Mouse (Mus musculus) mouse embryonic stem cell (cell line): ENCODE data around the gene Rps28.

ENCODE experiments used
- in situ Hi-C, 2 experiments: fragments of 300-500 bp; cut with MboI; formaldehyde crosslinking; loops; 1 replicate in 1 of 2; 3 replicates in 1 of 2; pipeline ENCODE4 v1.14.3; 2019 to 2020; ENCODE audit warnings: low sequenced_read_pairs in 2 of 2, low pct_unique_long_range_greater_than_20kb in 1 of 2, mixed read lengths in 1 of 2; ENCODE audit not compliant: unreplicated experiment in 1 of 2

Rps28 gene

DNA sequence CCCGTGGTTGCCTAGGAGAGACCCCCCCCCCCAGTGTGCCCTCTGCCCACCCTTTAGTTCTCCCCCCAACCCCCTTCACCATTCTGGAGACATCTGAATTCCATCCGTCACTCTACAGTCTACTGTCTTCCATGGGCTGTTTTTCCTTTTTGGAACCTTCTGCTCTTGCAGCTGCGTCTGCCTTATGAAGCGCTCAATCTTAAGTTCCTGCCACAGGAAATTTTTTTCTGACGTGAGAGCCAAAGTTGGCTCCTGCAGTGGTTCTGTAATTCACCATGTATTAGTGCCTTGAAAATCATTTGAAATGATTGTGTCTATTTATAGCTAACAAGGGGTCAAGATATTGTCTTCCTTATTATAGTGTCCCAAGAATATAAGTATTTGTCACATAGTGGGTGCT, 7.8 kb downstream of the Rps28 start:
- in situ Hi-C loops = loop anchor here in 1 of 2 experiments (25.0 kb wide), 1 partner anchor 929 kb away; the partner anchor contains the start of gene Zfp870

DNA sequence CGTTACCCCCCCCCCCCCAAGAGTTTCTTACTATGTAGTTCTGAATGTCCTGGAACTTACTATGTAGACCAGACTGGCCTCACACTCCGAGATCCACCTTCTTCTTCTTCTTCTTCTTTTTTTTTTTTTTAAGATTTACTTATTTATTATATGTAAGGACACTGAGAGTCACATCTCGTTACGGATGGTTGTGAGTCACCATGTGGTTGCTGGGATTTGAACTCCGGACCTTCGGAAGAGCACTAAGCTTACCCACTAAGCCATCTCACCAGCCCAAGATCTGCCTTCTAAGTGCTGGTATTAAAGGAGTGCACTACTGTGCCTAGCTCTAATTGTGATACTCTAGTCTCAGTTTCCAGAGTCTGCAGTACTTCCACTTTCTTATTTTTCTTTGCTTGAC, 9.0 kb downstream of the Rps28 start:
- in situ Hi-C loops = loop anchor here in 1 of 2 experiments (25.0 kb wide), 1 partner anchor 928 kb away; the partner anchor contains the start of gene Zfp870

DNA sequence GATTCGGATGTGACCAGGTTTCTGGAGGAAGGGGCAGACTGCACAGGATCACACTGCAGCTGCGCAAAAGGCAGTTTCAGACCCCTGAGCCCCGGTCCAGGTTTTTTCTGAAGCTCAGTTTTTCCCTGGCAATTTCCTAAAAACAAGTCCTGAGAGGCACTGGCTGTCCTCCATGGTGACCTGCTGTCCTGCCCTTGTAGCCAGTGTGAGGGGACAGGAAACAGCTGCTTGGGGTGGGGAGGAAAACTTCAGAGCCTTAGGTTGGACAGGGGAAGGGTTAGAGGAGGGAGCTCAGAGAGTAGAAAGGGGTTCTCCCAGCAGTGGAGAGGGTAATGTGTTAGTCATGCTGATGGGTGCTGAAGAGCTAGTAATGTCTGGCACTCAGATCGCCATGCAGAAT, 11.4 kb downstream of the Rps28 start:
- in situ Hi-C loops = loop anchor here in 1 of 2 experiments (25.0 kb wide), 1 partner anchor 926 kb away; the partner anchor contains the start of gene Zfp870

DNA sequence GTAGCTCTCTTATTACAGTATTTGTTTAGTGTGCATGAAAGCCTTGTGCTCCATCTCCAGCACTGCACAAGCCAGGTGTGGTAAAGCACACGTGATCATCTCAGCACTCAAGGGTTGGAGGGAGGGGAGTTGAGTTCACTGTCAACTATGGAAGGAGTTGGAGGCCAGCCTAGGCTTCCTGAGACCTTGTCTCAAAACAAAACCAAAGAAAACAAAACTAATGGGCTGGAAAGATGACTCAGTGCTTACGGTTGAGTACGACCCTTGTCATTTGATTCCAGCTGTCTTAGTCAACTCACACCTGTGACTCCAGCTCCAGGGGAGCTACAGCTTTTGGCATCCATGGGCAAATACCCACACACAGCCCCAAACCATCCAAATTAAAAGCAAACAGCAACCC, 11.9 kb downstream of the Rps28 start:
- in situ Hi-C loops = loop anchor here in 1 of 2 experiments (25.0 kb wide), 1 partner anchor 925 kb away; the partner anchor contains the start of gene Zfp870

DNA sequence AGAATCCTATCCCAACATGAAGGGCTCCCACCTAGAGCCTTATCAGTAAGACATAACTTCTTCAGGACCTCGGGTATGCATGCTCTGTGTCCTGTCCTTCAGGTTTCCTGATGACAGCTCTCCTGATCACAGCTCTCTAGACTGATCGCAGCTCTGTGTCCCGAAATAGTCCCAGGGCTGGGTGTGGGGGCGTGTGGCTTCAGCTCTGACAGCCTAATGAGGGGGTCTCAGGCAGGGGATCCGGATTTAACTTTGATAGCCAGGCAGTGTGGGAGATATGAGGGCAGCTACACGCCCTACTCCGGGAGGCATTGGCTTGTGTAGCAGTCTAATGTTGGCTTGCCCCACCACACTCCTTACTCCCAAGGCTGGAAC, 13.2 kb downstream of the Rps28 start:
- in situ Hi-C loops = loop anchor here in 1 of 2 experiments (25.0 kb wide), 1 partner anchor 924 kb away; the partner anchor contains the start of gene Zfp870

DNA sequence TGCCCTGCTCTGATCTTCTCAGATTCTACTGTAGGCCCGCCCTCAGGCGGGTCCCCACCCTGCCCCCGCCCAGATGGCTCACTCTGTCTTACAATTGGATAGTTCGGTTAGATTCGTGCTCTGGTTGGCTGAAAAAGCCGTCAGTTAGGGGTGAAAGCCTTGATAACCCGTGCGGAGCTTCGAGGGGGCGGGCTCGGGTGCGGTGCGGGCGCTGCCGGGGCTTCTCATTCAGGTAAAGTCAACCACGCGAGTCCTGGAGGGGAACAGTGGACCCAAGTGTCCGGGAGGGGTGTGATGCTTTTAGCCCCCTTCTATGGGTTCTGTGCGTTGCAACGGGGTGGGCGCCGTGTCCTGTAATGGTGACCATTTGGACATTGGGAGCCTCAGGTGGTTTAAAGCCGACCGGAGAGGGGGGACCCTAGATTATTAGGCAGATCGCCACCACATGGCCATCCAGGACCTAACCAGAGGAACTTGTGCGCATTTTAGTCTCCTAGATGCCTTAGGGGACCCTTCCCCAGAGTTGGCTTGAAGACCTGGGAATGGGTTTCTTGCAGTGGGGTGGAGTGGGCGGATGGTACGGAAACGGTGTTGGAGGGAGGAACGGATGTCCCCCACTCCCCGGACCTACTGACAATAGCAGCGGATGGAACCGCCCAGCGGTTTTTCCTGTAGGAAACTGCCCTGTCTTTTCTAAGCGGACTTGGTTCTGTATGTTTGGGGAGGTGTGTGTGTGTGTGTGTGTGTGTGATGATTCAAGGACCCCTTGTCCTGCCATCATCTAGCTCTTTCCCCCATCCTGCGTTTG, 13.8 kb downstream of the Rps28 start, which contains the start of gene Kank3:
Gene Kank3 (plus strand): TSS at position 186 of the 808 bp plus-strand sequence.
- in situ Hi-C loops = loop anchor here in 1 of 2 experiments (25.0 kb wide), 1 partner anchor 923 kb away; the partner anchor contains the start of gene Zfp870

DNA sequence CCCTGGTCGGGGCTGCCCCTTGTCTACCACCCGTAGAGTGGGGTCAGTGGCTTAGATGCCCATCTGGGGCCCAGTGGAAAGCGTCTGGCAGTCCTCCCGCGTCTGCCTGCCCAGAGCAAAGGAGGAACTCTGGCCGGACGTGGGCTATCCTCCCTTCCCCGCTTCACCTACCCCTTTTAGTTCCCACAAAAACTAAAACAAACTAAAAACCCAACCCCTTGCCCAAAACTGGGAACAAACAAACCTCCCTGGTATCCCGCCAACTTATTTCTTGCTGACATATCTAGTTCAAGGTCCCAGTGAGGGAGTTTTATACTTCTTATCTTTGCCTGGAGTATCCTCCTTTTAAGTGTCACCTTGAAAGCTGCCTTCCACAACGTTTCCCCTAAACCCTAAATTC, 16.2 kb downstream of the Rps28 start:
- in situ Hi-C loops = loop anchor here in 1 of 2 experiments (10.0 to 25.0 kb wide), 2 partner anchors 213 to 921 kb away; partner anchors contain the start of gene Zfp870

DNA sequence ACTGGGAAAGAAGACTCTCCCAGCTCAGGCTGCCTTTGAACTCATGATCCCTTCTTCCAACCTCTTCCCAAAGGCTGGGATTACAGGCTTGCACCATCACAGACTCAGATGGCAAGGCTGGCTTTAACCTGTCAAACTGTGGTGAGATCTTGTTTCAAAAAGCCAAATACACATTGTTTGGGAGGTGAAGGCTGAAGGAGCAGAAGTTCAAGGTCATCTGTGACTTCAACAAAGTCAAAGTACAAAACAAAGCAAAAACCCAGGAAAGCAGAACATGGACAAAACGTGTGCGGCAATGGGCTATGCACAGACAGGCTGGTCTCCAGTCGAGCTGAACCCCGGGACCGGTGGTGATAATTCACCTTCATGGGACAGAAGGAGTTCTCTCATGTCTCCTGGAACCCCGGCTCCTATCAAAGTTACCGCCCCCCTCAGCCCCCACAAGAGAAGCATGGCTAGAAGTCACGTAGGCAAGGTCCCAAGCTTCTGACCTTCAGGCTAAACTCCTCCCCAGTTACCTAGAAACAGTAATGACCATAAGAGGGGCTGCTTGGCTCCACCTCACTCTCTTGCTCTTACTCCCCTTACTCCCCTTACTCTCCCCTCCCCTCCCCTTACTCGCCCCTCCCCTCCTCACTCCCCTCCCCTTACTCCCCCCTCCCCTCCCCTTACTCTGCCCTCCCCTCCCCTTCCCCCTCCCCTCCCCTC, 17.0 kb downstream of the Rps28 start:
- in situ Hi-C loops = loop anchor here in 1 of 2 experiments (10.0 to 25.0 kb wide), 2 partner anchors 213 to 920 kb away; partner anchors contain the start of gene Zfp870

DNA sequence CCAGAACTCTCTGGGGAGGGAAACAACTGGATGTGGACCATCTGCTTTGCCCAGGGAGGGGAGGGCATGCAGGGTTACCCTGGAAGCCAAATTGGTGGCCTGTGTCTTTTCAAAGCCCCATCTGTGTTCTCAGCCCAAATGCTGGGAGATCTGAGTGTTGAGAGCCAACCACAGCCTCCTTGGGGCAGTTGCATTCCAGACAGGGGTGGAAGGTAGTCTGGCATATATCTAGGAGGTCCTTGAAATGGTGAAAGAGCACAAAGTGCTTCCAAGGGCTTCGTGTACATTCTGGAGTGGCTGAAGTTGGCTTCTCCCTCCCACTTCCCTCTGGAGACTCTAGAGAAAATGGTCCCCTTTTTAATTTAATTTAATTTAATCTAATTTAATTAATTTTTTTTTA, 19.6 kb downstream of the Rps28 start:
- in situ Hi-C loops = loop anchor here in 1 of 2 experiments (10.0 to 25.0 kb wide), 2 partner anchors 210 to 917 kb away; partner anchors contain the start of gene Zfp870

DNA sequence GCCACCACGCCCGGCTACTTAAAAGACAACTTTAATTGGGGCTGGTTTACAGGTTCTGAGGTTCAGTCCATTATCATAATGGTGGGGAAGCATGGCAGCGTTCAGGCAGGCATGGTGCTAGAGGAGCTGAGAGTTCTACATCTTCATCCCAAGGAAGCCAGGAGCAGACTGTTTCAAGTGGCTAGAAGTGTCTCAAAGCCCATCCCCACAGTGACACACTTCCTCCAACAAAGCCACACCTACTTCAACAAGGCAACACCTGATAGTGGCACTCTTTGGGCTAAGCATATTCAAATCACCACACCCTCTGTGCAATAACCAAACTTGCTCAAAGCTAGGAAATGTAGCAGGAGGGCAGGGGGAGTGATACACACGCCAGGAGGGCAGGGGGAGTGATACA, 20.2 kb downstream of the Rps28 start:
- in situ Hi-C loops = loop anchor here in 1 of 2 experiments (10.0 to 25.0 kb wide), 2 partner anchors 209 to 917 kb away; partner anchors contain the start of gene Zfp870

DNA sequence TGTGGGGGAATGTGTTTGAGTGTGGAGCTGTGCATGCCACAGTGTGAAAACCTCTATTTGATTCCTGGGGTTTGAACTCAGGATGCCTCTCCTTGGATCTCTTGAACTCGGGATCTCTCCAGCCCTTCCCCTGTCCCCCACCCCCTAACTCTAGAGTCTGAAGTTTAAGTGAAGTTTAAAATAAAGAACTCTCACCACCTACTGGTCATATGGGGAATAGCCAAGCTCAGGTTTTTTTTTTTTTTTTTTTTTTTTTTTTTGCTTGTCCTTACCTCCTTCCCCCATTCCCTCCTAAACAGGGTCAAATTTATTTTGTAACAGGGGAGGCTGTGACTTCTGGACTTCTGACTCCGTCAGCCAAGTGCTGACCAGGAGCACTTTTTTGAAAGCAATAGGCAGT, 22.1 kb downstream of the Rps28 start:
- in situ Hi-C loops = loop anchor here in 1 of 2 experiments (10.0 to 25.0 kb wide), 2 partner anchors 207 to 915 kb away; partner anchors contain the start of gene Zfp870

DNA sequence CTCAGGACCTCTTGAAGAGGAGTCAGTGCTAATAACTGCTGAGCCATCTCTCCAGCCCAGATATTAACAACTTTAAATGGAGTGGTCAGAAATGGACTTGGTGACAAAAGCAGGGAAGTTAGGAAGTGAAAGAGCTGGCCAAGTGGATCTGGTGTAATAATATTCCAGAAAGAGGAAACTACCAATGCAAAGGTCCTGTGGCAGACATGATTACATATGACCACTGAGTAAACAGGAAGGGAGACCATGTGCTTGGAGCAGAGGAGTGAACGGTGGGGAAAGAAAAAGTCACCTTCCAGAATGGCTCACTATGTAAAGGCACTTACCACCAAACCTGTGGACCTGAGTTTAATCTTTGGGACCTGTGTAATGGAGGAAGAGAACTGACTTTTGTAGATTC, 25.1 kb downstream of the Rps28 start:
- in situ Hi-C loops = no loop called here

DNA sequence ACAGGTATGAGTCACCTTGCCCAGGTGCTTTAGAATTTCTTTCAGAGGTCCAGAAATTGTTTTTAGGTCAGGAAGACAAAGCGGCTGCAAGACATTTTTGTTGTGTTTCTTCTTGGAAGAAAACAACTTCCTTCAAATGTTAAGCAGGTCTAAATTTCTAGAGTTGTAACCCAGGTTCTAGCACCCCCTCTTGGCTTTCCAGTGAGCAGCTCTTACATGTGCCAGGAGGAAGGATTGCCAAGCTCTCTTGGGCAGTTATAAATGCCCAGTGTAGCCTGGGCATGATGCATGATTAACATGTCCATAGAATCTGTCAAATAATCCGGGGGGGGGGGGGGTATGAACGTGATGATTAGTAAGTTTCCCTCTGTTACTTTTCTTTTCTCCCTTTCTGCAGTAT, 26.1 kb downstream of the Rps28 start:
- in situ Hi-C loops = no loop called here

DNA sequence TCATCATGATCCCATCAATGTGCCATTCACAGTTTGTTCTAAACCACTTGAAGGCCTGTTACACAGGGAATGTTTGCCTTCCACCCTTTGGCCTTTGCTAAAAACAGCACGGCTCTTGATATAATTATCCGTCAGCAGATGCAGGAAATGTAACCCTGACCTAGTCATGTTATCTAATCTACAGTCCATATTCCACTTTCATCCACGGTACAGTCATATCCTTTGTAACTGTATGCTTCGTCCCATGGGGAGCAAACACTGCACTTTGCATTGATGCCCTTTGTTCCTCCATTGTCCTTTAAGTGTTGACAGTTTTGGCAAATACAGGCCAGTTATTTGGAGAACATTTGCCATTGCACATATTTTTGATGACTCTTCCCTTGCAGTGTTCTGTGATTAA, 35.6 kb downstream of the Rps28 start:
- in situ Hi-C loops = loop anchor here in 1 of 2 experiments (10.0 kb wide), 1 partner anchor 274 kb away; no protein-coding TSS in a partner anchor

DNA sequence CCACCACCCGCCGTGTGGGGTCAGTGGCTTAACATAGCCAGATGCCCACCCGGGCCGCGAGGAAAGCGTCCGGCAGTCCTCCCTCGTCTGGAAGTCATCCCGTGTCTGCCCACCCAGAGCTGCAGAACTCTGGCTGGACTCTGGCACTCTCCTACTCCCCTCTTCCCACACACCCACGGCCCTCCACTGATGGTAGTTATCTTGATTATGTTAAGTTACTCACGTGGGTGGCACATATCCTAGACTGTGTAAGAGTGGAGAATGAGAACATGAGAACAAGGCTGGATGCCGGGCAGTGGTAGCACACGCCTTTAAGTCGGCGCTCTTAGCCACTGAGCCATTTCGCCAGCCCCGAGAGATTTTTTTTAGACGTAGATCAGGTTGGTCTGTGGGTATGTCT, 38.0 kb downstream of the Rps28 start:
- in situ Hi-C loops = loop anchor here in 1 of 2 experiments (10.0 kb wide), 1 partner anchor 272 kb away; no protein-coding TSS in a partner anchor

DNA sequence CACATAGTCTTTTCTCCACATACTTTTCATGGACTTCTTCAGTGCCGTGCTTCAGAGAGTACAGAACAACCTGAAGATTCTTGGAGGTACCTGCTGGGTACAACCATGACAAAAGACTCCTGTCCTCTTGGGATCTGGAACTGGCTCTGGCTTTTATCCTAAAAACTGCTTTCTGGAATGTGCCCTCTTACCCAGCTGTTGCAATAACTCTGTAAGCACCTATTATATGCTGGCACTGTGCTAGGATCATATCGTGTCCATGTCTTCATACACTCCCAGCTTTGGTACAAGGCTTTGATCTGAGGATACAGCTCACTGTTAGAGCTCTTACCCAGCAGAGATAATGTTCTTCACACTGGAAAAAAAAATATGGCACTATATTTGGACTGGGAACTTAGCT, 39.4 kb downstream of the Rps28 start:
- in situ Hi-C loops = loop anchor here in 1 of 2 experiments (10.0 kb wide), 1 partner anchor 270 kb away; no protein-coding TSS in a partner anchor

DNA sequence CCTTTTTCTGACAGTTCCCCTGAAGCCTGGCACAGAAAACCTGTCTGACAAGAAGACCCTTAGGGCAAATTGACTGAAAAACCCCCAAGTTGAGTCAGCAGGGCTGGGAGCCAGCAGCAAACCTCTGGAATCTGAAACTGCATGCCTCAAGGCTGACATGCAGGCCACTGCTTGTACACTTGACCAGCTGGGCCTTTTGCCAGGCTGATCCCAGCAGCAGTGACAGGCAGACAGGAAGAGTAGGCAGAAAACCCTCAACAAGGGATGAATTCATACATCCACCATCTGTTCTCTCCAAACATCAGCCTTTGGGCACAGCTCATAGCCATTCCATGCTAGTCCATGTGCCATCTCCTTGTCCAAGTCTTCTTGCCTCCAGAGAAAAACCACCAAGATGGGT, 41.0 kb downstream of the Rps28 start:
- in situ Hi-C loops = loop anchor here in 1 of 2 experiments (10.0 kb wide), 1 partner anchor 269 kb away; no protein-coding TSS in a partner anchor

DNA sequence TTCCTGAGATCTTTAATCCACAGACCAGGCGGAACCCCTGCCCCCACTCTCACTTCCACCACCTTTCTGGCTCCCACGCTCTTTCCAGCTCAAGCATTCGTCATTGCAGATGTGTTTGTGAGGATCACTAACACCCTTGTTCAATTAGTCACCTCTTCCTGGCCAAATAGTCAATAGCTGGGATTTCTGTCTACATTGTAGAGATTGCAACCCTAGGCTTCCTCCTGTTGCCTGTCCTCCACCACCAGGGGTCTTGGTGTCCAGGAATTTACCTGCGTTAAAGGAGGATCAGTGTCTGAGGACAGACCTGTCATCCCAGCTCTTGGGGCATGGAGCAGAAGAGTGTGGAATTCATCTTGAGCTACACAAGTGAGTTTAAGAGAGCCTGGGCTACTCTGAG, 42.3 kb downstream of the Rps28 start:
- in situ Hi-C loops = loop anchor here in 1 of 2 experiments (10.0 kb wide), 1 partner anchor 267 kb away; no protein-coding TSS in a partner anchor
